Mouse (Mus musculus): ENCODE results near the gene Vmn1r40.

DNA sequence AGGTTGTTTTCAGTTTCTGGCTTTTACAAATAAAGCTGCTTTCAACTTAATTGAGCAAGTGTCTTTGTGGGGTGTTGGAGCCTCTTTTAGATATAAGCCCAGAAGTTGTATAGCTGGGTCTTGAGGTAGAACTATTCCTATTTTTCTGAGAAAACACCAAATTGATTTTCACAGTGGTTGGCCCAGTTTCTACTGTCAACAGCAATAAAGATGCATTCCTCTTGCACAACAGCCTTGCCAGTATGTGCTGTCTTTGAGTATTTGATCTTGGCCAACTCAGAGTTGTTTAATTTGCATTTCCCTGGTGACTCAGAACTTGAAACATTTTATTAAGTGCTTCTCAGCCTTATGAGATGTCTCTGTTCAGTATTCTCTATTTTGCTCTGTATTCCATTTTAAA lies 10.7 kb downstream of the Vmn1r40 start:
- TF ChIP-seq CTCF (conservative IDR thresholded peaks at IDR 0.05; ENCODE audit: insufficient read depth, insufficient read length, low read depth, low read length) (no peak), POLR2A (IDR thresholded peaks at IDR 0.05; ENCODE audit: low read depth, low read length) (no peak)

All from kidney, adult 2 months (tissue).